Mouse (Mus musculus) intestine, postnatal 0 days (tissue): ENCODE results near the gene Atp1b2. TPM values are rescaled to one million over a fixed set of nuclear protein-coding genes. Genes with fewer than 3 reads are reported as not detected.

Experiments
- ATAC-seq: fragments of 200-750 bp; cut with Nextera tagmentation; 2 replicates; pipeline ENCODE4 v1.8.0; 2017; ENCODE audit warnings: mild to moderate bottlenecking, moderate TSS enrichment, moderate library complexity
- H3K27ac ChIP-seq: fragments of 300-500 bp; sonication (generic); 2 replicates; pipeline ENCODE4 v1.5.1; 2014; ENCODE audit warnings: mild to moderate bottlenecking, low read depth, low read length, moderate library complexity
- H3K27me3 ChIP-seq: fragments of 300-500 bp; sonication (generic); replicated peaks from 2 replicates; pipeline ENCODE4 v1.6.1; 2014; ENCODE audit warnings: low read length, mixed read lengths; ENCODE audit not compliant: control insufficient read depth, insufficient read depth
- H3K36me3 ChIP-seq: fragments of 300-500 bp; sonication (generic); 2 replicates; pipeline ENCODE4 v1.6.1; 2014; ENCODE audit warnings: mild to moderate bottlenecking, moderate library complexity; ENCODE audit not compliant: control insufficient read depth, insufficient read depth
- H3K4me1 ChIP-seq: fragments of 300-500 bp; sonication (generic); replicated peaks from 2 replicates; pipeline ENCODE4 v1.6.1; 2014; ENCODE audit warnings: antibody characterized with exemption, low read length, mixed read lengths; ENCODE audit not compliant: control insufficient read depth, insufficient read depth
- H3K4me2 ChIP-seq: fragments of 300-500 bp; sonication (generic); replicated peaks from 2 replicates; pipeline ENCODE4 v1.6.1; 2014; ENCODE audit warnings: low read depth, mild to moderate bottlenecking, moderate library complexity
- H3K4me3 ChIP-seq: fragments of 300-500 bp; sonication (generic); 2 replicates; pipeline ENCODE4 v1.5.1; 2014; ENCODE audit warnings: low read depth, low read length
- H3K9ac ChIP-seq: fragments of 300-500 bp; sonication (generic); 2 replicates; pipeline ENCODE4 v1.6.1; 2014; ENCODE audit warnings: mild to moderate bottlenecking, low read depth, low read length
- H3K9me3 ChIP-seq: fragments of 300-500 bp; sonication (generic); 2 replicates; pipeline ENCODE4 v1.6.1; 2016; ENCODE audit warnings: mixed run types; ENCODE audit not compliant: control insufficient read depth
- CTCF ChIP-seq: sonication (generic); IDR thresholded peaks from 2 replicates; pipeline ENCODE4 v1.5.1; 2016; ENCODE audit warnings: low read depth, mild to moderate bottlenecking, control low read depth, antibody characterized with exemption, moderate library complexity
- WGBS: fragments of 180-500 bp; shearing (Covaris S2); extraction: QIAGEN DNeasy Blood & Tissue Kit; methylation state at CpG from one replicate; pipeline ENCODE4 v1.1.7; 2014; 5-methylcytosine and 5-hydroxymethylcytosine counted together
- polyA plus RNA-seq: library from polyadenylated mRNA; unstranded; fragments of >200 nt; fragmentation: Nextera tagmentation; extraction: Ambion mirVana; gene quantifications from 2 replicates; pipeline ENCODE4 v1.2.1, GENCODE M21; 2015

The Atp1b2 gene
- polyA plus RNA-seq, 1 experiment from 2014 or later: 7.5 TPM

- Histone ChIP-seq H3K27me3 (no peaks in the 10 kb centered on the region), H3K36me3 (peaks cover 3% of the 10 kb centered on the region; the same call in 1 of the 2 replicates), H3K9ac (peak overlapping the region; percentile 64), H3K4me1 (no peaks in the 10 kb centered on the region), H3K4me3 (peak overlapping the region; percentile 80), H3K4me2 (peak overlapping the region; percentile 94), H3K9me3 (no peaks in the 10 kb centered on the region), H3K27ac (peak overlapping the region; percentile 94)
- under 1% methylated on average over 39 of the region's 39 CpGs for WGBS
- ATAC-seq: peak; percentile 87
- TF ChIP-seq CTCF: peak; percentile 100
Measured at GRCm38 (mm10) chr11:69579128-69580017, 26.4 kb downstream of the Atp1b2 start.

GRCm38 (mm10) chr11:69578301-69578700 lies 27.4 kb downstream of the Atp1b2 start:
- Histone ChIP-seq H3K9me3 (no peaks in the 10 kb centered on the region), H3K36me3 (peaks cover 5% of the 10 kb centered on the region; the same call in 1 of the 2 replicates), H3K9ac (peak overlapping the region; percentile 63), H3K27me3 (no peaks in the 10 kb centered on the region), H3K4me1 (no peaks in the 10 kb centered on the region), H3K4me2 (peak overlapping the region; percentile 94), H3K4me3 (peak overlapping the region; percentile 80), H3K27ac (peak overlapping the region; percentile 94; the same call in 1 of the 2 replicates)
- ATAC-seq: no peak
- TF ChIP-seq CTCF: no peak
- 9% methylated on average over 15 of the region's 15 CpGs for WGBS

DNA sequence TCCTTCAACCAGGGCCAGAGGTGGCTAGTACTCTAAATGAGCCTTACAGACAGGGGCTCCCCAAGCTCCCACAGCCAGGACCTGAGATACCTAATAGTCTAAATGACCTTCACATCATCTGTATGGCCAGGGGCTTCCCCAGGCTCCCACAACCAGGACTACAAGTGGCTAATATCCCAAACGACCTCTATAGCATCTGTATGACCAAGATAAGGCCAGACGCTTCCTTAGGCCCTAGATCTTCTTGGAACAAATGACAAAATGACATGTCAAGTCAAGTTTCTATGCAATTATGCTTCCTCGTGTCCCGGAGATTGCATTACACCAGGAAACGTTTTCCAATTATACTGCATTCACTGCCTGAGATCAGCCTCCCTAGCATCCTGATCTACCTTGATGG lies 29.4 kb downstream of the Atp1b2 start:
- no peaks in the 10 kb centered on the region for H3K27me3 ChIP-seq
- H3K9ac ChIP-seq: no peak overlapping the region
- TF ChIP-seq CTCF: no peak
- ATAC-seq: no peak
- WGBS: 63% methylated on average over 5 of the region's 5 CpGs
- no peak overlapping the region for H3K4me2 ChIP-seq
- H3K27ac ChIP-seq: no peak overlapping the region
- H3K4me3 ChIP-seq: no peak overlapping the region
- H3K9me3 ChIP-seq: no peaks in the 10 kb centered on the region
- H3K4me1 ChIP-seq: no peaks in the 10 kb centered on the region
- peaks cover 10% of the 10 kb centered on the region; the same call in 1 of the 2 replicates for H3K36me3 ChIP-seq

DNA sequence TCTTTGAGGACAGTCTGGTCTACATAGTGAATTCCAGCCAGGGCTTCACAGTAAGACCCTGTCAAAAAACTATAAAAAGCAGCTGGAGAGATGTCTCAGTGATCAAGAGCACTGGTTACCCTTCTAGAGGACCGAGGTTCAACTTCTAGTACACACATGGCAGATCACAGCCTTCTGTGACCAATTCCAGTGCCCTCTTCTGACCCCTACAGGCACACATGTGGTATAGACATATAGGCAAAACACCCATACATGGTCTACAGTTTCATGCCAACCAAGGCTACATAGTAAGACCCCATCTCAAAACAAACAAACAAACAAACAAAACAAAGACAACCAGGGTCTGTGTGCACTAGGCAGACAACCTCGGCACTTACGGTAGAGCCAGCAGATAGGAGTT lies 30.5 kb downstream of the Atp1b2 start:
- Histone ChIP-seq H3K9me3 (no peaks in the 10 kb centered on the region), H3K9ac (no peak overlapping the region), H3K36me3 (peaks cover 21% of the 10 kb centered on the region), H3K27me3 (no peaks in the 10 kb centered on the region), H3K4me3 (no peak overlapping the region), H3K4me1 (no peaks in the 10 kb centered on the region), H3K27ac (no peak overlapping the region), H3K4me2 (no peak overlapping the region)
- peak; percentile 80 for TF ChIP-seq CTCF
- 54% methylated on average over 3 of the region's 3 CpGs for WGBS
- no peak for ATAC-seq

DNA sequence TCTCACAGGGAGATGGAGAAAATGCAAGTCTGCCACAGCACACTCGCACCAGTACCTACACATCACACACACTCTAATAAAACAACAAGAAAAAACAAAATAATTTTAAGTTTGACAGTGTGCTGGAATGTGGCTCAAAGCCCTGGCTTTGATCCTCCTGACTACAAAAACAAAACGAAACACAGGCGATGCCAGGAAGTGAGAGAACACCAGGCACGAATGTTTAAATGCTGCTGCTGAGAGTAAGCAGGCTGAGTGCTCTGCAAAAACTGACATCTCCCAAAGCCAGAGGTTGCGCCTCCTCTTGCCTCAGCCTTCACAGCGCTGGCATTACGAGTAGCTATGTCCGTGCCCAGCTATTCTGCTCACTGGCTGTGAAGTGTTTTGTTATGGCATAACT lies 40.6 kb downstream of the Atp1b2 start:
- Histone ChIP-seq H3K9ac (no peak overlapping the region), H3K9me3 (no peaks in the 10 kb centered on the region), H3K4me2 (no peak overlapping the region), H3K27me3 (no peaks in the 10 kb centered on the region; the same call in 1 of the 2 replicates), H3K4me3 (no peak overlapping the region), H3K4me1 (no peaks in the 10 kb centered on the region), H3K27ac (no peak overlapping the region), H3K36me3 (peaks cover 73% of the 10 kb centered on the region)
- no peak for TF ChIP-seq CTCF
- 80% methylated on average over 8 of the region's 8 CpGs for WGBS
- ATAC-seq: no peak

DNA sequence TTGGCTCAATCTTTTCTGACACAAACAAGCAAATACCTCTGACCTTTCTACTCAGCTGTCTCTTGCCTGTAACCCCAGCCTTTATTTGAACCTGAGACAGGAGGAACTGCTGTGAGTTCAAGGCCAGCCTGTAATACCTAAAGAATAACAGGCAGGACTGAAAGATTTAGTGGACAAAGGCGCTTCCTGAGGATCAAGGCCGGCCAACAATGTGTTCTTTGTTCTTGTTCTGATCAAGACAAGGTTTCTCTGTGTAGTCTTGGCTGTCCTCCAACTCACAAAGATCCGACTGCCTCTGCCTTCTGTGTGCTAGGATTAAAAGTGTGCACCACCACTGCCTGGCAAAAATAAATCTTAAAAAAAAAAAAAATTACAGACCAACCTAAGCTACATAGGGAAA lies 41.4 kb downstream of the Atp1b2 start:
- Histone ChIP-seq H3K27ac (no peak overlapping the region), H3K36me3 (peaks cover 66% of the 10 kb centered on the region), H3K9ac (no peak overlapping the region), H3K4me3 (no peak overlapping the region), H3K4me2 (no peak overlapping the region), H3K27me3 (no peaks in the 10 kb centered on the region; the same call in 1 of the 2 replicates), H3K9me3 (no peaks in the 10 kb centered on the region), H3K4me1 (no peaks in the 10 kb centered on the region)
- no peak for TF ChIP-seq CTCF
- WGBS: 54% methylated on average over 3 of the region's 3 CpGs
- no peak for ATAC-seq
